Mouse (Mus musculus): ENCODE data around the gene Fermt2. TPM values are rescaled to one million over a fixed set of nuclear protein-coding genes. Genes with fewer than 3 reads are reported as not detected.
A peak's percentile ranks its signal among the peaks of the same experiment; 100 is the strongest.

The Fermt2 gene
- total RNA-seq (2022), result 100 to 1,000 TPM; 229 to 294 (median 246) TPM

GRCm38 (mm10) chr14:45529411-45530363, at the start of gene Fermt2:
Fermt2 (minus strand) TSS chr14:45530118.
- peak; percentile 81 to 89 for DNase-seq (ENCODE audit: low spot score in 2 of 2)

DNA sequence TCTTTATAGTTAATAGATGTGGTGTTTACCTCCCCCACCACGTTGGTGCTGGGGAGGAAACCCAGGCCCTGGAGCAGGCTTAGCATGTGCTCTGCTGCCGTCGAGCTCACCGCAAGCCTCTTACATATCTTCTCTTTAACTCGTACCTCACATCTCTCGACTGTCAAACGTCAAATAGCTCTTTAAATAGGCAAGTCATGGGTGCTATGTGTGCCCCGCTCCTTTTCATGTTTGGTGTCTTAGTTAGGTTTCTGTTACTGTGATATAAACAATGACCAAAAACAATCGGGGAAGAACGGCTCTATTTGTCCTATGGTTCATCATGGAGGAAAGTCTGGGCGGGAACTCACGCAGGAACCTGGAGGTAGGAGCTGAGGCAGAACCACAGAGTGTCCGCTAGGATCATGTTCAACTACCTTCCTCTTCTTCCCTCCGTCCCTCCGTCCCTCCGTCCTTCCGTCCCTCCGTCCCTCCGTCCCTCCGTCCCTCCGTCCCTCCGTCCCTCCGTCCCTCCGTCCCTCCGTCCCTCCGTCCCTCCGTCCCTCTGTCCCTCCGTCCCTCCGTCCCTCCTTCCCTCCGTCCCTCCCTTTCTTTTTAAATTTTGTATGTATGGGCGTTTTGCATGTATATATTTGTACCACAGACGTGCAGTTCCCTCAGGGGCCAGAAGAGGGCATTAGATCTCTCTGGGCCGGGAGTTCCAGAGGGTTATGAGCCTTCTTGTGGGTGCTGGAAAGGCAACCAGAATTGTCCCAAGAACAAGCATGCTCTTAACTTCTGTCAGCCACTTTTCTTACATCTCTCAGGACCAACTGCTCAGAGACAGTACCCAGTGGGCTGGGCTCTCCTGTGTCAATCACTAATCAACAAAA, 36.4 kb upstream of the Fermt2 start:
- DNase-seq (ENCODE audit: low spot score in 2 of 2), result peak; percentile 36 to 44

DNA sequence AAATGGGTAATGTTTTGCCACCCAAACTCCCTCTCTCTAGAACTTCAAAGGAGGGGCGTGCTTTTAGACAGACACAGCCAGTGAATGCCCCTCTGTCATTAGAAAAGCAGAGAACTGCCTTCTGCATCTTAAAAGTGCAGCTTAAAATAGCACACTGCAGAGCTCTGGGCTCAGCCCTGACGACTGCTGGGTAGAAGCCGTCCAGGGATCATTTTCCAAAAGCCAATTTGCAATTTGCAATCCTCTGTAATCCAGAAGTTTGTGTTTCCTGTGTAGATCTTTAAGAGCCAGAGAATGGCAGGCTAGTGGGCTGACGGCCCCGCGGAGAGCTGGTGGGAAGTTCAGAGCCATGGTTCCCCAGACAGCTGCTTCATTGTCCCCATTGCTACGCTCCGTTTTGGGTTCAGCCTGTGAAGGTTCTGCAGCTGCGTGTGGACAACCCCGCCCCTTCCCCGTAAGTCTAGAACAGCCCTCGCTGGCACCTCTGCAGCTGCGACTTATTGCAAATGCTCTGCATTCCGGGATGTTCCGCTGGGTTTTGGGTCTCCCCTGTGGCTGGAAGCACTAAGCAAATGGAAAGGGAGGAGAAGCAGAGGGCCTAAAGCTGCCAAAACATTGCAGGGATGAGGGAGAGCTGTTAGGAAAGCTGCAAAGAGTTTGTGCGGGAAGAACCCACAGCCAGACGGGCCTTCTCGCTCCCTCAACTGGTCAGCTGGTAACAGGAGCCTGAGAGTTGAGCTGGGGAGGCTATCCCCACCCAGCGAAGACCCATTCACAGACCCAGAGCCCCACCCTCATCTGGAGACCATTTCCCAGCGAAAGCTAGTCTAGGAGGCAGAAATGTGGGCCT, 35.5 kb upstream of the Fermt2 start:
- DNase-seq (ENCODE audit: low spot score in 2 of 2), result peak; percentile 44 to 63

- DNase-seq (ENCODE audit: low spot score in 2 of 2), result peak; percentile 42 to 64
Observed at GRCm38 (mm10) chr14:45563577-45563976, 33.7 kb upstream of the Fermt2 start.

DNA sequence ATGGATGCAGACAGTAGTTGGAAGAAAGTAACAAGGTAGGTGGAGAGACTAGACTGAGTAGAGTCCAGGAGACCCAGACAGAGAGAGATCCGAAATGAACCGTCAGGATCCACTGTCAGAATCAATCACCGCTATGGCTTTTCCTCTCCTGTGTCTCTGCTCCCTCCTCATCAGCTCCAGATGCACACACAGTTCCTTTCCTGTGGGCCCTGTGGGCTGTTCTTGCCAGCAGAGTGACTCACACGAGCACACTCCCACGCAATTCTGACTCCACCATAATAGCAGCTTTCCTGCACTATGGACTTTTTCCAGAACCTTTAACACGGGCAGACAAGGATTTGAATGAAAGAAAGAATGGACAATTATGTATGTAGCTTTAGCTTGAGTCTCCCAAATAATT, 31.8 kb upstream of the Fermt2 start:
- DNase-seq (ENCODE audit: low spot score in 2 of 2), result peak in 1 of 2 experiments; percentile 23

- no peak for DNase-seq (ENCODE audit: low spot score in 2 of 2)
Observed at GRCm38 (mm10) chr14:45559018-45559417, 29.1 kb upstream of the Fermt2 start.

GRCm38 (mm10) chr14:45554336-45554735, 24.4 kb upstream of the Fermt2 start:
- DNase-seq (ENCODE audit: low spot score in 2 of 2), result no peak

- peak; percentile 37 to 54 for DNase-seq (ENCODE audit: low spot score in 2 of 2)
Observed at GRCm38 (mm10) chr14:45553854-45554253, 23.9 kb upstream of the Fermt2 start.

- DNase-seq (ENCODE audit: low spot score in 2 of 2), result no peak
Observed at GRCm38 (mm10) chr14:45552431-45552830, 22.5 kb upstream of the Fermt2 start.

DNA sequence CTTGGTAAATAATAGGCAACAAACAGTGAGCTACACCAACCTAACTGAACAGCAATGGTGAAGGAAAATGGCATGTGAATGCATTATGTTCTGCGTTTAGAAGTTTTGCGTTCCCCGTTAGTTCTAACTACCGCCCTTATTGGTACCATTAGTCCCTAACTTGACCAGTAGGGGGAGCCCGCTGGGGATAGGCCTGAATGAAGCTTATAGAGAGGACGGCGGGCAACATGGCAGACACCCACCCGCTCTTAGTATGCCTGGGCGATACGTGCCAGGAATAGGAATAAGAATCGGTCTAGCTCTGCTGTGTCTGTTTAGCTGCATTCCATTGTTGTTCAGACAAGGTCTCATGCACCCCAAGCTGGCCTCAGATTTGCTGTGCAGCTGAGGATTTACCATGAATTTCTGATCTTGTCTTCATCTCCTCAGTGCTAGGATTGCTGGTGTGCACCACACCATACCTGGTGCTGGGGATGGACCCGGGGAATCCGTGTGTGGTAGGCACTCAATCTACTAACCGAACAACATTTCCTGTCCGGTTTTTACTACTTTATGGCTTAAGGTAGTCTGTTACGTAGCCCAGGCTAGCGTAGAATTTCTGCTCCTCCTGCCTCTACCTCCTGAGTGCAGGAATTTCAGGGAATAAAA, 21.3 kb upstream of the Fermt2 start:
- DNase-seq (ENCODE audit: low spot score in 2 of 2), result no peak

- no peak for DNase-seq (ENCODE audit: low spot score in 2 of 2)
Observed at GRCm38 (mm10) chr14:45550010-45550647, 20.2 kb upstream of the Fermt2 start.

GRCm38 (mm10) chr14:45548118-45548517, 18.2 kb upstream of the Fermt2 start:
- DNase-seq (ENCODE audit: low spot score in 2 of 2), result no peak

GRCm38 (mm10) chr14:45544905-45545304, 15.0 kb upstream of the Fermt2 start:
- no peak for DNase-seq (ENCODE audit: low spot score in 2 of 2)

DNA sequence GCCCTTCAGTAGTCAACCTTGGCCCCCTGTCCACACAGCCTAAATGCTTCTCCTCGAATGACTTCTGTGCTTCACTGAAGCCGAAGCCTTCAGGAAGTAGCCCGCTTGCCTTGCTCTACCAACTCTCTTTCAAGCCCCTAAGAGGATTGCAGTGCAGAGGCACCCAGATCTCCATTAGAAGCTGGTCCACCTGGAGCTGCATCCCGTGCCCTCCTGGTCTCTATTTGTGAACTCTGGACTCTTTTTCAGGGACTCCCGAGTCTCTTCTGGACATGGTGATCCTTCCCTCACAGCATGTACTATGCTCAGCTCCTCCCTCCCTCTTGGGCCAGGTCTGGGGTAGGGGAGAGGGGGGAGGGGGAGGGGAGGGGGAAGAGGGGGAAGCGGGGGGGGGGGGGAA, 14.1 kb upstream of the Fermt2 start:
- DNase-seq (ENCODE audit: low spot score in 2 of 2), result no peak

DNA sequence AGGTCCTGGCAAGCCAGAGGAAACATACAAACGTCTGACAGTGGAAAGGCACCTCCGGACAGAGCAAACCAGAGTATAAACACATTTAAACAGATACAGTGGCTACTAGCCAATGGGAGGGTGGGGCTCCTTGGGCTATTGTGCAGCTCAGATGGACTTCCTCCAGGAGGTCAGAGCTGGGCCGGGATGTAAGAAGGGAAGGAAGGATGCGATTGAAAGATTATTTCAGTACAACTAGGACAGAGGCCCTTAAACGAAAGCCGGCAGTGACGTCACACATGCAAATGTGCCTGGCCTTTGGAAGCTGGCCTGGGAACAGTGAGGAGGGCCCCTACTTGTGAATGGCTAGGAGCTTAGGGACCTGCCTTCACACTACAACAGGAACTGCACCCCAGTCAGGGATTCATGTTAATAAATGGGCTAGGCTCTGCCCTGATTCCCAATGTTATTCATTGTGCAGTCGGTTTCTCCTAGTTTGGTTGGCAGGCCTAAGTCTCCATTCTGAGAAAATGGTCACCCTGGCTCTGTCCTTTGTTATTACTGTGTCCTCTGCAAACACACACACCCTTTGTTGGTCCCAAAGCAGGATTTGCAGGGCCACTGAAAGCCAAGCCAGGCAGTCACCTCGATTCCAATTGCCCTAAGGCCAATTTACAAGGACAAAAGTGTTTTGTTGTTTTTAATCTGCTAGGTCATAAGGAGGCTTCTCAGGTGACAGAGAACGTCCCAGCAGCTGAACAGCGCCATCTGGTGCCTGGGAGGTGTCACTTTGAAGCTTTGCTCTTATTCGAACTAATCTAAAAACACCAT, 9.9 kb upstream of the Fermt2 start:
- peak; percentile 57 to 78 for DNase-seq (ENCODE audit: low spot score in 2 of 2)

- DNase-seq (ENCODE audit: low spot score in 2 of 2), result no peak
Observed at GRCm38 (mm10) chr14:45530364-45531345, 737 bp upstream of the Fermt2 start.

- no peak for DNase-seq (ENCODE audit: low spot score in 2 of 2)
Observed at GRCm38 (mm10) chr14:45528861-45529260, 1.1 kb downstream of the Fermt2 start.

- DNase-seq (ENCODE audit: low spot score in 2 of 2), result no peak
Observed at GRCm38 (mm10) chr14:45515771-45516170, 14.1 kb downstream of the Fermt2 start.
